Mouse (Mus musculus) ovary, postnatal 10 days (tissue): ENCODE data around the gene Vps37d.
"Not testable (repeated sequence)": the region's sequence is repeated elsewhere in the genome, so short reads cannot be mapped to it uniquely, and the experiment has no call there.

Source experiments
- DNase-seq: peaks from one replicate; pipeline ENCODE4 v3.0.0; 2022; ENCODE audit warnings: low spot score

The Vps37d gene

DNA sequence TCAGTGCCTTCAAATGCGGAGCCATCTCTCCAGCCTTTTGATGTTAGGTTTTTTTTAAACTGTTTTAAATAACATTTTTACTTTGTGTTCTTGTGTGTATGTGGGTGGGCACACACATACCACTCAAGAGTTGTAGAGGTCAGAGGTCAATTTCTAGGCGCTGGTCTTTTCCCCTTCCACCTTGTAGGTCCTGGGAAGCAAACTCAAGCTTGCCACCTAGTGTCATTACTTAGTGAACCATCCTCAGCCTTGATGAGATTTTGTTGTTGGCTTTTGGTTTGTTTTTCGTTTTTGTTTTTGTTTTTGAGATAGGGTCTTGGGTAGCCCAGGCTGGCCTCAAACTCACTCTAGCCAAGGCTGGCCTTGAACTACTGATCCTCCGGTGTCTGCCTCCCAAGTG, 2.4 kb downstream of the Vps37d start:
- DNase-seq: no peak

DNA sequence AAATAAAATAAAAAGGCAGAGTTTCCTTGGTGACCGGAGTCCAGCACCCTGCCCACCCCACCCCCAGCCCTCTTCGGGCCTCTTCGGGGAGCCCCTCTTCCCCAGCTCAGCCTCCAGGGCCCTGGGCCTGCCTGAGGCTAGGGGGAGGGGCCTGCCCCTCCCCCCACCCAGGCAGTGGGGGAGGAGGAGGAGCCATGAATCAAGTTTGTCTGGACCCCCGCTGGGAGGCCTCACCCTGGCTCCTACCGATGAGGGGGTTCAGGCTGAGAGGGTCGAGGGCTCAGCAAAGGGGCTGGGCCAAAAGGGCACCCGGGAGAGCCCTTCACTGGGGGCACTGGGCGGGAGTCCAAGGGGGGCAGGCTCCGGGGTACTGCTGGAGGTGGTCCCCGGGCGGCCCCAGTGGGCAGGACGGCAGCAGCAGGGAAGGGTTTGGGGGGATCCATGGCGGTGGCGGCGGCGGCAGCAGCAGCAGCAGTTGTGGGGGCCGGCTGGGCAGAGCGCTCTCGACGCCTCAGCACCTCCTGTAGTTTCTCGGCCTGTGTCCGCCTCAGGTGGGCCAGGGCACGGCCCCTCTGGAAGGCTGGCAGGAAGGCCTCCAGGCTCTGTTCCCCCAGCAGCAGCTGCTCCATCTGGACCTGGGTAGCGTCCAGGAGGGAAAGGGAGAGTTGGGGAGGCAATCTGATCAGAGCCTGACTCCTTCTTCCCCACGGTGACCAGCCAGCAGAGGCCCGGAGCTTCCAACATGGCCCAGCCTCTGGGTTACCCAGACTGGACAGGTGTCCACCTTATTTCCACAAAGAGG, 4.5 kb downstream of the Vps37d start:
- no peak for DNase-seq

DNA sequence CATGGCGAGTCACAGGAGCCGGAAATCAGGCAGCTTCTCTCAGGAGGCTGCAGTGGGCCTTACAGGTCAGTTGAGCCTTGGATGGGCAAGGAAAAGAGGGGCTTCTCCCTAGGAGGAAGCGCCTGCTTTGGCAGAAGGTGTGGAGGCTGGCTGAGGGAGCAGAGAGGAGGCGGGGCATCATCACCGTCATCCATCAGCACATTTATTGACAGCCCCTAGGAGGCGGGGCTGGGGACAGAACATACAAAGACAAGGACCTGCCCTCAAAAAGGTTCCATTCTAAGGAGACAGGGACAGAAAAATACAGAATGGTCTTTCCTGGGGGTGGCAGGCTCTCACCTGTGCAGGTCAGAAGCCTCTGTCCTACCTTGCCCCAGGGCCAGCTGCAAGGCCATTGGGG, 5.3 kb downstream of the Vps37d start:
- no peak for DNase-seq

DNA sequence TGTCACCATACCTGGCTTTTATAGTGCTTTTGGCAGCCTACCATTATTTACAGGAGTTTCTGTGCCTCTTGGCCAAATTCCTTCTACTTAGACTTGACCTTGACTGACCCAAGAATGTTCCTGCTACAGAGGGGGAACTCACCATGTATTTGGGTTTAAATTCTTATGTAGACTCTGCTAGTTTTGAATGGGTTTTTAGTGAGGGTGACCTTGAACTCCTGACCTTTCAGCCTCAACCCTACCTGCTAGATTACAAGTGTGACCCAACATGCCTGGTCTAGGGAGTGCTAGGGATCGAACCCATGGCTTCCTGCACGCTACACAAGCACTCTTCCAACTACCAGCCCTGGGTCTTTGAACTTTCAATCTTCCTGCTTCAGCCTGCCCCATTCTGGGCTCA, 6.0 kb downstream of the Vps37d start:
- DNase-seq: no peak

DNA sequence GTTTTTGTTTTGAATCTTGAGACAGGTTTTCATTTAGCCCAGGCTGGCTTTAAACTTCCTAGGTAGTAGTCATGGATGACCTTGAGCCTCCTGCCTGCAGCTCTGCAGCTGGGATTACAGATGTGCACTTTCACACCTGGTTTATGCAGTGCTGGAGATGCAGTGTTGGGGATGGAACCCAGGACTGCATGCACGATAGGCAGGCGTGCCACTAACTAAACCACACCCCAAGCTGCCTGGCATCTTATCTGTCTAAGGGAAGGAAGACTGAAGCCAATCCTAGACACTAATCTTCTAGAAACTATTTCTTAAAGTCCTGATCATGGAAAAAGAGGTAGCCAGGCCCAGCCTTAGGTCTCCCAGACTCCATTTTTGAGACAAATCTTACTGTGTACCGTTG, 7.6 kb downstream of the Vps37d start:
- no peak for DNase-seq

DNA sequence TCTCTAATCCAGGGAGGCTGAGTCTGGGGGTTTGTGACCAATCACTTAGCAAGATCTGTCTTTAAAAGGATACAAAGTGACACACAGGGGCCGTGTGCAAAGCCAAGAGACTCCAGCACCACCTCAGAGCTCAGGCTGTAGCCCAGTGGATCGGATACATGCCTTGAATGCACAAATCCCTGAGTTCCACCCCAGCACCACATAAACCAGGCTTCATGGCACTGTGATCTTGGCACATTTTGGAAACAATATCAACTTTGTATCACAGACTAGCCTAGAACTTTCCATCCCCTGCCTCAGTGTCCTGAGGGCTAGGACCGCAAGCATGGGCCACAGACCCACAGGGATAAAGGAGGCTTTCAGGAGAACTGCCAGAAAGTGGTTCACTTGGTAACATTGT, 12.1 kb downstream of the Vps37d start:
- no peak for DNase-seq

DNA sequence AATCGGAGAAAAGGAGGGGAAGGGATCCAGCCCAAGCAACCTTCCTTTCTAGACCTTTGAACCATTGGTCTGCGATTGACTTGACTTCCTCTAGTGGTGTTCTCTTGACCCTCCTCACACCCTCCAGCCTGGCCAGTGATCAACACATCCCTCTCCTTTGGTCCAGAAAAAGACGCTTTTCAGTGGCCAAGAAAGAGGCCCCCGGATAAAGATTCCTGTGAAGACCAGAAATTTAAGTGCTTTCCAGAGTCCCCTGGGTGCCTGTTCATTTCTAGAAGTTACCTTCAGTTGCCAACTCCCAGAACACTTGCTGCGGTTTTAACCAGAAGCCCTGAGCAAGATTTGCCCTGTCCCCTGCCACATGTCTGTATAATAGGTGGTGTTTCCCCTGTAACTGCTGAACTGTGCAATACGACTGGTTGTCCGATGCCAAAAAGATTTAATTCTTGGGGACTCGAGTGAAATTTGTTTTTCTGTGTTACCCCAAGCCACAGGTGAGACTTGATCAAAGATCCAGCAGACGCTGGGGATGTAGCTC, 13.1 kb downstream of the Vps37d start, which contains the start of gene Bud23:
Gene Bud23 (minus strand): TSS at position 51 of the 538 bp plus-strand sequence.
- DNase-seq: not testable (repeated sequence)

DNA sequence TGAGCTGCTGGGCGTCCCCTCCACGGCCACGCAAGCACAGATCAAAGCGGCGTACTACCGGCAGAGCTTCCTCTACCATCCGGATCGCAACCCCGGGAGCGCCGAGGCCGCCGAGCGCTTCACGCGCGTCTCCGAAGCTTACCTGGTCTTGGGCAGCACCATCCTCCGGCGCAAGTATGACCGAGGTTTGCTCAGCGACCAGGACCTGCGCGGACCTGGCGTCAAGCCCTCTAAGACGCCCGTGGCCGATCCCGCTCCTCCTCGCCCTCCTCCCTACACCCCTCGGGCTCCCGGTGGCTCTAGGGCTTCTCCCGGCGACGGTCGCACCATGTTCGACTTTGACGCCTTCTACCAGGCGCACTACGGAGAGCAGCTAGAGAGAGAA, 13.7 kb downstream of the Vps37d start:
- no peak for DNase-seq

DNA sequence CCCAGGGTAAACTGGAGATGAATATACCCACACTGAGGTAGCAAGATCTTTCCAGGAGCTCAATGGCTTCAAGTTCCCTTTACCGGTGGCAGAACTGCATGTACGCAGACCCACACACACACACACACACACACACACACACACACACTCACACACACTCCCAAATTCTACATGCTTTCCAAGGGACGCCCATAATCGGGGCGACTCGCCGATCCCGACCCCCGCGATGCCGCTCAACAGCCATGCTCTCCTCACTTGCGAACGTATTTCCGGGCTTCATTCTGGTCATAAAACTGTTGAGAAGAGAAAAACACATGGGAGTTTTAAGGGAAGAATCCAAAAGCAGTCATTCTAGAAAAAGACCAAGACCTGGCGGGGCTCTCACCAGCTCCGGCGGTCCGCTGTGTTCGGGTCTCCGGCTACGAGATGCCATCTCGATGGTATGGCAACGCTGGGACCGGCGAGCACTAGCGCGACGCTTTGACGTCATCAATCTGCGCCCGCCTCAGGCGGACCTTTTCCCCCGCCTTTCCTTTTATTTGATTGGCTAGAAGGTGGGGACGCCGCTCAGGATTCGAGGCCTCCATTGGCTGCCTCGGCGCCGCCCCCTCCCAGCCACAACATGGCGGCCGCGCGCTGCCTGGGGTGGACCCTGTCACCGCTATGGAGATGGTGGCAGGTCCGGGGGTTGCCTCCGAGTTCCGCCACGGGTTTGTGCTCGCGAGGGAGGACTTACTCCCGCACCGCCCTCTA, 14.3 kb downstream of the Vps37d start, which contains the start of gene Dnajc30:
Gene Dnajc30 (plus strand): TSS at position 574 of the 753 bp plus-strand sequence.
- peak; percentile 94 for DNase-seq

DNA sequence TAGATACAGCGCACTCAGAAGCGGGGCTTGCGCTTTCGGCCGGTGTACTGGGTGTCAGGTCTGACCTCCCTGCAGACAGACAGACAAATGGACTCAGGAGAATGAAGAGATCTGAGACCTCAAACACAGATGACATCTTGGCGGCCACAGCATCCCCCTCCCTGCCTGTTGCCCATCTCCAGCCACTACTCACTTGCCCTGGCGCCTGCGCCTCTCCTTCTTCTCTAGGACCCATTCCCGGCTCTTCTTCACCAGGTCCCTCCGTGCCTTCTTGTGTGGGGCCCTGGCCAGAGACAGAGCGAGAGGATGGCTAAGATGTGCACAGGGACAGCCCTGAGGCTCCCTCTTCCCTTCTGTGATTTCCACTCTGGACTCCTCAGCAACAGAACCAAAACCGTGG, 24.7 kb downstream of the Vps37d start:
- no peak for DNase-seq

DNA sequence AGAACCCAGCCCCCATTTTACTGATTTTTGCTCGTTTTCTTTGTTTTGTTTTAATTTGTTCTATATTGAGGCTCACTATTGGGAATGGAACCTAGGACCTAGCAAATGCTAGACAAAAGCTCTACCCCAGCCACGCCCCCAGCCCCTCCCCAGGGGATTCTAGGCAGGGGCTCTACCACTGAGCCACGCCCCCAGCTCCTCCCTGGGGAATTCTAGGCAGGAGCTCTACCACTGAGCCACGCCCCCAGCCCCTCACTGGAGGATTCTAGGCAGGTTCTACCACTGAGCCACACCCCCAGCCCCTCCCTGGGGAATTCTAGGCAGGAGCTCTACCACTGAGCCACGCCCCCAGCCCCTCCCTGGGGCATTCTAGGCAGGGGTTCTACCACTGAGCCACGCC, 28.8 kb downstream of the Vps37d start:
- not testable (repeated sequence) for DNase-seq

DNA sequence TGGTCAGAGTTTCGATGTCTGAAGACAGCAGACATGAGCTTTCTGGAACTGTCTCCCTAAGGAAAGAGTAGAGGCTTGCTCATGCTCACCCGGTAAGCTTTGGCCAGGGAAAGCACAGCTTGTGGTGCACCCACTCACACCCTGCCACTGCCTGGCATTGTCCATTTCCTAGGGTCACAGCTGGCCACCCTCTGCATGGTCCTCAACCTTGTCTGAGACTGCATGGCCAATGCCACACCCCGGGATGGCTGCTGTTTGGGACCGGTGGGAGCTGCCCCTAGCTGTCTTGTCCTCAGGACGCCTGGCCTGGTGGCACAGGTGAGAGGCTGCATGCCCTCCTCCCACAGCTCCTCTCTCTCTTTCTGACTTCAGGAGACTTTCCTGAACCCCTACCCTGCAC, 29.5 kb downstream of the Vps37d start:
- no peak for DNase-seq

DNA sequence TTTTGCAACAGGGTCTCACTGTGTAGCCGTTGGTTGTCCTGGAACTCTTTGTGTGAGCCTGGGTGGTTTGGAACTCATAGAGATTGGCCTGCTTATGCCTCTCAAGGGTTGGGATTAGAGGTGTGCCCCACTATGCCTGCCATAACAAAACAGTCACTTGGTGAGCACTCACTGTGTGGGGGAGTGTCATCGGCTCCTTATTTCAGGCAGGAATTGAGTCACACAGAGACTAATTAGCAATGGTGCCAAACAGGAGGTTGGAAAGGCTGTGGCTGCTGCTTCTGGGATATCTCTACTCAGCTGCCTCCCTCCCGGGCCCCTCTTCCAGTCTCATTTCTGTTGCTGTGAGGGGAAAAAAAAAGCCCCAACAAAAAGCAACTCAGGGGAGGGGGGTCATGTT, 33.5 kb downstream of the Vps37d start:
- DNase-seq: no peak

DNA sequence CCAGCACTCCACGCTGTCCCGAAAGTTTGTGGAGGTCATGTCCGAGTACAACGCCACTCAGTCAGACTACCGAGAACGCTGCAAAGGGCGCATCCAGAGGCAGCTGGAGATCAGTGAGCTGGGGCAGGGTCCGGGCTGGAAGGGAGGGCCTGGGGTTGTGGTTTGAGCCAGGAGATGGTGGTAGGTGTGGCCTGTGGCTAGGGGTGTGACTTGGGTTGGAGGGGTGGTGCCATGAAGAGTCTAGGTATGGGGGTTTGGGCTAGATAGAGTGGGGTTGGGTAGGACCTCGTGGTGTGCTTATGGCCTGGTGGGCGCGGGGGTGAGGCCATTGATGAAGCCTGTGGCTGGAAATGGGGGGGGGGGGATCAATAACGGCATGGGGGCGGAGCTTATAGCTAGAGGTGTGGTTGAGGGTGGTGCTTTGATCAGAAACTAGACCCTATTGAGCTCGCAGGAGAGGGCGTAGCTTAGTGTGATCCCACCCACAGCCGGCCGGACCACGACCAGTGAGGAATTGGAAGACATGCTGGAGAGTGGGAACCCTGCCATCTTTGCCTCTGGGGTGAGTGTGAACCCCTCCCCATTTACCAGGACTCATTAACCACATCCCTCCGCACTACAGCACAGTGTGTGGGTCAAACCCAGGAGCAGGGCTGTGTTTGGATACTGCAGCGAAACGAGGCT, 35.8 kb downstream of the Vps37d start:
- no peak for DNase-seq

DNA sequence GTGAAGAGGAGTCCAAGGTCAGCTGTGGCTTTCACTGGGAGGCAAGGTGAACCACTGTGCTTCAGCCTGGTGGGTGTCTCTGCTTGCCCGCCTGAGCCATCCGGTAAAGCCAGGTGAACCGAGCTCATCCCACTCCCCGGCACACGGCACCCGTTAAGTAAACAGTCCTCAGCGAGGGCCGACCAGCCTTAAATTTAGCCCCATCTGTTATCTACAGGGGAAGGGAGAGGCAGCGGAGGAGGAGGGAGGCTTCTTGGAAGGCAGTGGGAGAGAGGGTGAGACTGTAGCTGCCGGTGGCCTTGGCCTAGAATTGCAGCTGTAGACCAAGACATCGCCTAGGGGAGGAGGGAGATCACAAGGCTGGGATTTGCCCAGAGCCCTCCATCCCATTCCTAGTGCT, 37.3 kb downstream of the Vps37d start:
- no peak for DNase-seq

DNA sequence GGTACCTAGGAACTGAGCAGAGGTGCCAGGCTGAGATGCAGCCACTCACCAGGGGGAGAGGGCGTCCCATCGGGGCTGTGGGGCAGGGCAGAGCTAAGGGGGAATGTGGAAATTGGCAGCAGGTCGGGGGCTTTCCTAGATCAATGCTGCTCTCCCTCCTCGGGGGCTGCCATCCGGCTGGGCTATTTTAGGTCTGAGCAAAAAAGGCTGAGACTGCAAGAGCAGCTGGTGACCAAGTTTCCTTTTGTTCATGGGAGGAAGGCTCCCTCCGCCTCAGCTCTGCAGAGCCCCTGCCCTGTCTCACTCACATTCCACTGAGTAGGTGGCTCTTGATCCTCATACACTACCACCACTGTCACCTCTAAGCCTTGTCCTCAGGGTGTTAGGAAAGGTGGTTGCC, 38.0 kb downstream of the Vps37d start:
- DNase-seq: no peak

DNA sequence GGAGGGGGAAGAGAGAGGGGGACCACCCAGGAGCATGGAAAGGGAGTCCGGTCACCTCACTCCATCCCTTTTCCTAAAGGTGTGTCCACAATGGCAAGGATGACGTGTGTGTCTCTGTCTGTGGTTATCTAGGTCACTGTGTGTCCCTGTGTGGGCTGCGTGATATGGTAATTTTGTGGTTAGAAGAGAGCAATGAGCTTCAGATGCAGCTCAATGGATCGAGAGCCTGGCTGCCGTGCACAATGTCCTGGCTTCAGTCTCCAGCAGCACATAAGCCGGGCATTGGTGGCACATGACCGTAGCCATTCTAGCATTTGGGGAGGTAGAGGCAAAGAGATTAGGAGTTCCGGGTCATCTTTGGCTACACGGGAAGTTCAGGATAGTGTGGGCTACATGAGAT, 38.5 kb downstream of the Vps37d start:
- DNase-seq: no peak

DNA sequence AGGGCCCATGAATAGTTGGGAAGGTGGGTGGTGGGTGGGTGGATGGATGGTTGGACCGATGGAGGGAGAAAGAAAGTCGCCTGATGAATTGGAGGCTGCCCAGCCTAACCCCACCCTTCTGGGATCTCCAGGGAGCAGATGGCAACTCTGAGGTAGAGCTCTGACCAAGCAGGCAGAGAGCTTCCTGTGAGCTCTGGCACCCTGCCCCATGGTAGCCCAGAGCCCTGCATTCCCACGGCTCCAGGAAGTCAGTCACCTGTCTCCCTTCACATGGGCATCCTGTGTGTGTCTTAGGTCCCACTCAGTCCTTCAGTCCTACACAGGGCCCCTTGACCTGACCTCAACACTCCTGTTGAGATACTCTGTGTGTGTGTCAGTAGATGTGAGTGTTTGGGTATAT, 40.1 kb downstream of the Vps37d start:
- no peak for DNase-seq

DNA sequence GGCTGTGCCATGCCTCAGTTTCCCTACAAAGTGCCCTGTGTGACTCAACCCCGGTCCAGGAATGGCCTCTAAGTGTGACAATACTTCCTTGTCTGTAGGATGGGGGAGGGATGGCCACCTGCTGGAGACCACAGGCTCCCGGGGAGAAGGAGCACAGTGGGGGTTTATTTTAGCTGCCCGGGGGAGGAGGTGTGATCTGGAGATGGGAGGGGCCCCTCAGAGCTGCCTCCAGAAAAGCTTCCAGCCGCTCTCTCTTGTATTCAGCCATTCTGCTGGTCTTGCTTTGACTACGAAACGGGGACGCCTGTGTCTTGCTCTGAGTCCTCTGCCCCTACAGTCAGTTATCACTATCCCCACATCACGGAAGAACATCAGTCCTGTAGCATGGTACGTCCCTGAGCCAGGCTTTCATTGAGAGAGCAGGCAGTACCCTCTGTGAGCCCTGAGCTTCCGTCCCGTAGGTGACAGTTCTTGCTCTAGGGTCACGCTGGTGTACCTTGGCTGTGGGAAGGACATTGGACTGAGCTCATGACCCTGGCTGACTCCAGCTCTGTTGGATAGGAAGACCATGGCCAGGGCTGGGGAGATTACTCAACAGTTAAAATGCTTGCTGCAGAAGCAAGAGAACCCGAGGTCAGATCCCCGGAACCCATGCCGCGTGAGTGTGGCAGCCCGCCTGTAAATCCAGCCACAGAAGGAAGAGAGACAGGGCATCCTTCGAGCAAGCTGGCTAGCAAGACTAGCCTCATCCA, 42.3 kb downstream of the Vps37d start:
- DNase-seq: no peak

DNA sequence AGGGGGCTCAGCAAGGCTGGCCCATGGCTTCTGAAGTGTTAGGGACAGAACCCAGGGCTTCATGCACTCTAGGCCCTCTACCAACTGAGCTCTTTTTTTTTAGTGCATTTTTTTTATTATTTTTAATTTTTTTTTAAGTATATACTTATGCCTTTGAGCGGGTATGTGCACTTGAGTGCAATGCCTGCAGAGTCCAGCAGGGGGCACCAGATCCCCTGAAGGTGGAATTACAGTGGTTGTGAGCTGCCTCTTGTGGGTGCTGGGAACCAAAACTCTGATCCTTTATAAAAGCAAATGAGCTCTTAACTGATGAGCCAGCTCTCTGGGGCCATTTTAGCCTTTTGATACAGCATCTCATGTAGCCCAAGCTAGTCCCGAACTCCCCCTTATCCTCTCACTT, 43.5 kb downstream of the Vps37d start:
- no peak for DNase-seq

DNA sequence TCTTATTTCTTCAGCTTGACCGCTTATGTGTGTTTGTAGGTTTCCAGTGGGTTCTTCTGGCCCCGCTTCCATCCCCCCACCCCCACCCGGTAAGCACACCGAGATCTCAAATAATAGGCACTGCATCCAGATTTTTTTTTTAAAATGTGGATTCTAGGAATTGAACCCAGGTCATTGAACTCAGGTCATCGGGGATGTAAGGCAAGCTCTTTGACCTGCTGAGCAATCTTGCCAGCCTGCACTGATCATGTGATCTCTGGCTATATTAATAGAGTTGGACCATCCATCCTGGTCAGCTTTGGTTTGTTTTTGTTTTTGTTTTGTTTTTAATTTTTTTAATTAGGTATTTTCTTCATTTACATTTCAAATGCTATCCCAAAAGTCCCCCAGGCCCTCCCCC, 45.5 kb downstream of the Vps37d start:
- DNase-seq: no peak
